Mouse (Mus musculus) large intestine, adult 2 months (tissue): ENCODE measurements around the gene Usp42. TPM values are rescaled to one million over a fixed set of nuclear protein-coding genes. Genes with fewer than 3 reads are reported as not detected.

ENCODE experiments used
- DNase-seq: peaks from one replicate; pipeline ENCODE4 v3.0.0-alpha.2; 2012; ENCODE audit warnings: low read depth, low spot score
- WGBS: fragments of 180-500 bp; shearing (Covaris S2); methylation state at CpG from one replicate; pipeline ENCODE4 v1.1.7; 2018; 5-methylcytosine and 5-hydroxymethylcytosine counted together
- polyA plus RNA-seq: library from polyadenylated mRNA; depleted of rRNA; stranded (reverse); fragments of >200 nt; gene quantifications from 2 replicates; pipeline ENCODE4 v1.2.3, GENCODE M21; 2012; rRNA removed

Usp42 gene
- 3.3 and 5.1 TPM in 2 replicates for polyA plus RNA-seq

GRCm38 (mm10) chr5:143732180-143732891 lies at the start of gene Usp42:
Usp42 (minus strand) TSS chr5:143732280.
- under 1% methylated on average over 78 of the region's 82 CpGs for WGBS
- DNase-seq: peak; percentile 88

- DNase-seq: no peak
- 90% methylated on average over 3 of the region's 3 CpGs for WGBS
Measured at GRCm38 (mm10) chr5:143760508-143760907, 28.4 kb upstream of the Usp42 start.

- WGBS: 83% methylated on average over 8 of the region's 8 CpGs
- no peak for DNase-seq
Measured at GRCm38 (mm10) chr5:143759554-143759953, 27.5 kb upstream of the Usp42 start.

GRCm38 (mm10) chr5:143757755-143758443 lies 25.8 kb upstream of the Usp42 start:
- DNase-seq: peak; percentile 56
- WGBS: 30% methylated on average over 28 of the region's 28 CpGs

- WGBS: 90% methylated on average over 9 of the region's 9 CpGs
- DNase-seq: no peak
Measured at GRCm38 (mm10) chr5:143755529-143756141, 23.6 kb upstream of the Usp42 start.

GRCm38 (mm10) chr5:143749630-143750208 lies 17.6 kb upstream of the Usp42 start:
- 44% methylated on average over 2 of the region's 2 CpGs for WGBS
- no peak for DNase-seq

- no peak for DNase-seq
Measured at GRCm38 (mm10) chr5:143731483-143732112, 482 bp downstream of the Usp42 start.

GRCm38 (mm10) chr5:143730915-143731314 lies 1.2 kb downstream of the Usp42 start:
- 1% methylated on average over 6 of the region's 6 CpGs for WGBS
- no peak for DNase-seq

More at GRCm38 (mm10) chr5:143731483-143732112, 482 bp downstream of the Usp42 start:
- 1% methylated on average over 73 of the region's 82 CpGs for WGBS

- DNase-seq: no peak
- WGBS: 89% methylated on average over 7 of the region's 7 CpGs
Measured at GRCm38 (mm10) chr5:143721962-143722361, 10.1 kb downstream of the Usp42 start.

- DNase-seq: no peak
- 82% methylated on average over 14 of the region's 14 CpGs for WGBS
Measured at GRCm38 (mm10) chr5:143712011-143712800, 19.9 kb downstream of the Usp42 start.

- no peak for DNase-seq
- WGBS: 19% methylated on average over 7 of the region's 7 CpGs
Measured at GRCm38 (mm10) chr5:143711326-143711725, 20.8 kb downstream of the Usp42 start.

- no peak for DNase-seq
- 90% methylated on average over 7 of the region's 7 CpGs for WGBS
Measured at GRCm38 (mm10) chr5:143706822-143707200, 25.3 kb downstream of the Usp42 start.

- WGBS: 78% methylated on average over 9 of the region's 9 CpGs
- DNase-seq: no peak
Measured at GRCm38 (mm10) chr5:143706030-143706821, 25.9 kb downstream of the Usp42 start.

- no peak for DNase-seq
- 65% methylated on average over 1 of the region's 1 CpGs for WGBS
Measured at GRCm38 (mm10) chr5:143705659-143705982, 26.5 kb downstream of the Usp42 start.

- no peak for DNase-seq
- WGBS: 82% methylated on average over 13 of the region's 13 CpGs
Measured at GRCm38 (mm10) chr5:143704875-143705658, 27.0 kb downstream of the Usp42 start.

GRCm38 (mm10) chr5:143701074-143701473 lies 31.0 kb downstream of the Usp42 start:
- 88% methylated on average over 10 of the region's 10 CpGs for WGBS
- DNase-seq: no peak

GRCm38 (mm10) chr5:143700247-143700646 lies 31.8 kb downstream of the Usp42 start:
- DNase-seq: no peak
- WGBS: 90% methylated on average over 5 of the region's 5 CpGs

GRCm38 (mm10) chr5:143698454-143698853 lies 33.6 kb downstream of the Usp42 start:
- DNase-seq: no peak
- 94% methylated on average over 4 of the region's 4 CpGs for WGBS
